Mouse (Mus musculus) mesoderm, embryonic 11.5 days (tissue): Measurements from ENCODE around the gene Gm14409.
"Not testable (repeated sequence)": the region's sequence is repeated elsewhere in the genome, so short reads cannot be mapped to it uniquely, and the experiment has no call there.

Source experiments
- DNase-seq: peaks from one replicate; pipeline ENCODE4 v3.0.0-alpha.2; 2012; ENCODE audit warnings: low read depth, low spot score

Gm14409 gene

GRCm38 (mm10) chr2:177266936-177267335 is at the start of gene Gm14409:
Gene Gm14409 (minus strand): TSS chr2:177267036.
- not testable (repeated sequence) for DNase-seq

DNA sequence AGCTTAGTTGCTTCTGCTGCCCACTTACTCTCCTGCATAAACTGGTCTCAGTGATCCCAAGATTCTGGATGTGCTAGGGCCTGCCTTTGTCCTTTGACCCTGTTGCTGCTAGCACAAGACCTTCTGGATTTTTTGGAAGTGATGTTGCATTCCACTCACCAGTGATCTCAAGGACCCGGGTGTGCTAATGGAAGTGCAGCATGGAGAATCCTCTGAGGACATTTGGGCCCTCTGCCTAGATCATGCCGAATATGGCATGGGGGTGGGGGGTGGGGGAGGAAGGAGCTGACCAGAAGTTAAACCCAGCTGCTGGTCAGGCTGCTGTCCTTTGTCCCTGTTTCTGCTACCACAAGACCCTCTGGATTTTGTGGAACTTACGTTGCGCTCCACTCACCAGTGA is 42.8 kb upstream of the Gm14409 start:
- not testable (repeated sequence) for DNase-seq

DNA sequence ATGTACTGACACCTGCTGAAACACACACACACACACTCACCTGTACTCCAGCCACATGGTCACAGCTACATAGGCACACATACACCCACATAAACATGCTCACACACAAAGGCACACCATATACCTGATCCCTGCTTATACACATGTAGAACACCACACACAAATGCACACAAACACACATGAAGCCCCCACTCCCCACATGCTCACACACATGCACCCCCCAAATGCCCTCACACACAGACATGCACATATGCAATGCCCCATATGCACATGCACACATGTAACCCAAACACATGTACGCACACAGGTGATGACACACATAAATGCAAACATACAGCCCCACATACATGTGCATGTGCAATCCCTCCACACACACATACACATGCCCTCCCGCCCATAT is 38.1 kb upstream of the Gm14409 start:
- not testable (repeated sequence) for DNase-seq

DNA sequence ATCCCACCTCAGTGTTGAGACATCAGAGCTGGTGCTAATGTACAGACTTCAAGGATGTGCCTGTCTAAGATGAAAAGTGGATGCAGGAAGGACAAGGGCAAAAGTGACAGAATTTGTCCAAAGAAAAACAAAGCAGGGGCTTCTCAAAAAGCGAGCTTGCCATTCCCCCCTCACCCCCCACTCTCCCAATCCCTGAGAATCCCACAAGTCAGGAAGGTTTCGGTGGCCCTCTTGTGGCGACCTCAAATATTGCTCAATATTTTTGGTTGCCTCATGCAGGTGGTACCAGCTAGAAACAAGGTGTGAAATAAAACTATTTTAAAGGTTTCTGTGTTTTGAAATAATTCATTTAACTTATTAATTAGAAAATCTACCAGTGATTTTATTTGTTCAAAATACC is 16.9 kb upstream of the Gm14409 start:
- DNase-seq, result not testable (repeated sequence)

- DNase-seq, result not testable (repeated sequence)
These were observed 10.9 kb upstream of the Gm14409 start for GRCm38 (mm10) chr2:177277754-177278153.

DNA sequence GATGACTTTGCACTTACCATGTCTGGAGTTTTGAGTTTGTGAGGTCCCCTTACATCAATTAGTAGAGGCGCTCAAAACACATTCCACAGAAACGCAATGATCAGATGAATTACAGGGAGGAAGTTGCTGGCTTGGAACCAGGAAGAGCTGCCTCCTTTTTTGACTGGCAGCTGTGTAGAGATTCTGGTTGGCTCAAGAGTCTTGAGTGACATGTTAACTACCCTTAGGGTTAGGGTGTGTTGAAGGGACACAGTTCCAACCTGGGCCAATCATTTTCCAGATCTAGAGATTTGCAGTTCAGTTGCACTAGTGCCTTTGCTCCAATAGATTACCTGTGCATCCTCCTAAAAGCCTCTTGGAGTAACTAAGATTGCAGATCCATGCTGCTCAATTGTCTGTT is 5.4 kb upstream of the Gm14409 start:
- DNase-seq, result not testable (repeated sequence)

- DNase-seq, result not testable (repeated sequence)
These were observed 19.4 kb downstream of the Gm14409 start for GRCm38 (mm10) chr2:177247449-177247848.

DNA sequence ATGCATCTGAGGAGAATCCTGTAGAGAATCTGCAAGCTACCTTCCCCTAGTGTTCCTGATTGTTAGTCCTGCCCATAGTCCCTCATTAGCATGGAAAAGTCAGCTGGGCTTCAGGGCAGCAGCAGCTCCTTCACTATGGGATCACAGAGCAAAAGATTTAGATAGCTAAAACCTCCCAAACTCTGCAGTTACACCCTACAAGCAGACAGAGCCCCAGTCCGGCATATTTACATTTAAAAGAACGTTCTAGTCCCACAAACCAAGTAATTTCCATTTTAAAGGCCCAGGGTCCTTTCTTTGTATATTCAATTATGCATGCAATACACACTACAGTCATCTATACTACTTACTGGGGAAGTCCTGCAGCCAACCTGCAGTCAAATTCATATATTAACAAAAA is 36.4 kb downstream of the Gm14409 start:
- DNase-seq, result not testable (repeated sequence)
